Mouse (Mus musculus) forebrain, embryonic 10.5 days (tissue): ENCODE results near the gene Klhl15. TPM values are rescaled to one million over a fixed set of nuclear protein-coding genes. Genes with fewer than 3 reads are reported as not detected.

Experiments used
- DNase-seq: peaks from one replicate; pipeline ENCODE4 v3.0.0-alpha.2; 2017; ENCODE audit warnings: low spot score; ENCODE audit errors: extremely low spot score
- H3K27ac ChIP-seq: fragments of 300-500 bp; sonication (generic); 2 replicates; pipeline ENCODE4 v1.5.1; 2016; ENCODE audit warnings: mild to moderate bottlenecking
- H3K27me3 ChIP-seq: fragments of 300-500 bp; sonication (generic); 2 replicates; pipeline ENCODE4 v1.6.1; 2016; ENCODE audit warnings: mild to moderate bottlenecking; ENCODE audit not compliant: poor library complexity, severe bottlenecking
- H3K36me3 ChIP-seq: fragments of 300-500 bp; sonication (generic); replicated peaks from 2 replicates; pipeline ENCODE4 v1.6.1; 2016; ENCODE audit warnings: mild to moderate bottlenecking, moderate library complexity
- H3K4me1 ChIP-seq: fragments of 300-500 bp; sonication (generic); 2 replicates; pipeline ENCODE4 v1.6.1; 2016
- H3K4me3 ChIP-seq: fragments of 300-500 bp; sonication (generic); 2 replicates; pipeline ENCODE4 v1.5.1; 2016; ENCODE audit warnings: mild to moderate bottlenecking, moderate library complexity
- H3K9me3 ChIP-seq: fragments of 300-500 bp; sonication (generic); 2 replicates; pipeline ENCODE4 v1.6.1; 2016; ENCODE audit warnings: mild to moderate bottlenecking, moderate library complexity
- WGBS: fragments of 180-500 bp; shearing (Covaris S2); methylation state at CpG from one replicate; pipeline ENCODE4 v1.1.7; 2016; 5-methylcytosine and 5-hydroxymethylcytosine counted together
- microRNA-seq: library from miRNA; unstranded; fragments of <30 nt; microRNA quantifications from one replicate; pipeline ENCODE4, GENCODE M21; 2017
- polyA plus RNA-seq: library from polyadenylated mRNA; unstranded; fragments of >200 nt; fragmentation: Nextera tagmentation; extraction: Ambion mirVana; gene quantifications from 2 replicates; pipeline ENCODE4 v1.2.1, GENCODE M21; 2016

The Klhl15 gene
- polyA plus RNA-seq, 1 experiment from 2014 or later: 7.8 TPM

DNA sequence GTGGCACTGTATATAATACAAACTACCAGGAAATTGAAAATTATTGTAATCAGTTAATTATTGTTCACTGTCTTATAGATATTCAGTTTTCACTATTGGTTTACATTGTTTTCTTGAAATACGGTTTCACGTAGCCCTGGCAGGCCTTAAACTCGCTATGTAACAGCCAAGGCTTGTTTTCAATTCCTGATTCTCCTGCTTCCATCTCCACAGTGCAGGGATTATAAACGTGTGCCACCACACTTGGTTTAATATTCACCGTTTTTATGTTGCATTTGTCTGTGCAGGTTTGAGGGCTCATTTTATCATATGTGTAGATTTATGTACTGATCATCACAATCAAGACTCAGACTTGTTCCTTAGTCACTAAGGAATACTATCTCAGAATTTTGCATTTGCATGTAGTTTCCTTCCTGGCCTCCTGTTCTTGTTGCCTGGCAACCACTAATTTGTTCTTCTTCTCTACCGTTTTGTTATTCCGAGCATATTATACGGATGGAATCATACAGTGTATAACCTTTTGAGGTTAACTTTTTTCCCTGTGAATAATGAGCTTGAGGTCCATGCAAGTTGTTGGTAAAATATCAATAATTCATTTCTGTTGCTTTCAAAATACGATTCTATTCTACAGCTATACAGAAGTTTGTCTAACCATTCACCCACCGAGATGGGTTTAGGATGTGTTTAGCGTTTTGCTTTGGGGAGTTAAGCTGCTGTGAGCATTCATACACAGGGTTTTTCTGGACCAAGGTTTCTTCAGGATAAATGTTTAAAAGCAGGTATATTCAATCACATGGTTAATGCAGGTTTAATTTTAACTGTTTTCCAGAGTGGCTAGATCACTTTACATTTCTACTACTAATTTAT is 86.9 kb downstream of the Klhl15 start:
- 87% methylated on average over 11 of the region's 11 CpGs for WGBS
- no peaks in the 10 kb centered on the region for H3K36me3 ChIP-seq
- peaks cover 94% of the 10 kb centered on the region for H3K27me3 ChIP-seq
- no peaks in the 10 kb centered on the region for H3K9me3 ChIP-seq
- no peak for DNase-seq
- no peak overlapping the region for H3K27ac ChIP-seq
- no peaks in the 10 kb centered on the region for H3K4me1 ChIP-seq
- H3K4me3 ChIP-seq: no peak overlapping the region

Small RNAs within 50 kb of the gene (microRNA-seq; reads per million reads assigned to microRNA genes)
- gene Mir7673: not detected

Other genes with a start within 250 kb of the Klhl15 start
- 27.2 and 29.0 TPM in 2 replicates for gene Zfx, start 110.9 kb upstream of the Klhl15 start, polyA plus RNA-seq
- gene Eif2s3x, start 21.7 kb upstream of the Klhl15 start, polyA plus RNA-seq: 109 and 110 TPM in 2 replicates
- gene Fam90a1b, start 132.2 kb downstream of the Klhl15 start, polyA plus RNA-seq: 0.14 TPM in 1 of 2 replicates, not detected in the other
- 112 and 119 TPM in 2 replicates for gene Apoo, start 132.5 kb downstream of the Klhl15 start, polyA plus RNA-seq